Mouse (Mus musculus) layer of hippocampus, postnatal 10 days (tissue): ENCODE results near the gene Phactr3. TPM values are rescaled to one million over a fixed set of nuclear protein-coding genes. Genes with fewer than 3 reads are reported as not detected.
A peak's percentile ranks its signal among the peaks of the same experiment; 100 is the strongest.

Source experiments
- DNase-seq, 2 experiments: peaks; one replicate each; pipeline ENCODE4 v3.0.0; 2021; ENCODE audit warnings: low spot score in 2 of 2
- total RNA-seq, 2 experiments: library from RNA; stranded (reverse); gene quantifications; 2 replicates each; pipeline ENCODE4 v1.2.3; 2021

Gene Phactr3
- total RNA-seq, 2 experiments from 2014 or later: 113 to 115 TPM

GRCm38 (mm10) chr2:178131606-178132365 lies 13.0 kb downstream of the Phactr3 start:
- DNase-seq: peak in 1 of 2 experiments; percentile 2

GRCm38 (mm10) chr2:178135713-178136112 lies 16.9 kb downstream of the Phactr3 start:
- no peak for DNase-seq

GRCm38 (mm10) chr2:178137518-178137917 lies 18.7 kb downstream of the Phactr3 start:
- peak; percentile 68 to 80 for DNase-seq

- DNase-seq: peak; percentile 69 to 74
Measured at GRCm38 (mm10) chr2:178141489-178141922, 22.7 kb downstream of the Phactr3 start.

- peak; percentile 43 to 58 for DNase-seq
Measured at GRCm38 (mm10) chr2:178142291-178143023, 23.7 kb downstream of the Phactr3 start.

- no peak for DNase-seq
Measured at GRCm38 (mm10) chr2:178143024-178143415, 24.2 kb downstream of the Phactr3 start.

- DNase-seq: no peak
Measured at GRCm38 (mm10) chr2:178143898-178144297, 25.1 kb downstream of the Phactr3 start.

- no peak for DNase-seq
Measured at GRCm38 (mm10) chr2:178149312-178149711, 30.5 kb downstream of the Phactr3 start.

- no peak for DNase-seq
Measured at GRCm38 (mm10) chr2:178150697-178151096, 31.9 kb downstream of the Phactr3 start.

GRCm38 (mm10) chr2:178153601-178154000 lies 34.8 kb downstream of the Phactr3 start:
- no peak for DNase-seq

- DNase-seq: peak in 1 of 2 experiments; percentile 37
Measured at GRCm38 (mm10) chr2:178154129-178154528, 35.4 kb downstream of the Phactr3 start.

- peak in 1 of 2 experiments; percentile 47 for DNase-seq
Measured at GRCm38 (mm10) chr2:178154576-178154975, 35.8 kb downstream of the Phactr3 start.

GRCm38 (mm10) chr2:178155176-178155916 lies 36.6 kb downstream of the Phactr3 start:
- no peak for DNase-seq

- no peak for DNase-seq
Measured at GRCm38 (mm10) chr2:178155917-178156282, 37.1 kb downstream of the Phactr3 start.

GRCm38 (mm10) chr2:178158936-178159335 lies 40.2 kb downstream of the Phactr3 start:
- DNase-seq: peak; percentile 64 to 72

- DNase-seq: no peak
Measured at GRCm38 (mm10) chr2:178163981-178164380, 45.2 kb downstream of the Phactr3 start.

- DNase-seq: no peak
Measured at GRCm38 (mm10) chr2:178165943-178166342, 47.2 kb downstream of the Phactr3 start.

GRCm38 (mm10) chr2:178169983-178170382 lies 51.2 kb downstream of the Phactr3 start:
- DNase-seq: no peak

GRCm38 (mm10) chr2:178173951-178174350 lies 55.2 kb downstream of the Phactr3 start:
- no peak for DNase-seq

- DNase-seq: peak in 1 of 2 experiments; percentile 58
Measured at GRCm38 (mm10) chr2:178175286-178175931, 56.6 kb downstream of the Phactr3 start.

- DNase-seq: no peak
Measured at GRCm38 (mm10) chr2:178184251-178184650, 65.5 kb downstream of the Phactr3 start.
